Mouse (Mus musculus): Measurements from ENCODE around the gene Etv2.

Gene Etv2

GRCm38 (mm10) chr7:30613529-30614112, 22.0 kb downstream of the Etv2 start:
- peak; percentile 74 for DNase-seq

GRCm38 (mm10) chr7:30612654-30613402, 22.8 kb downstream of the Etv2 start, which contains the start of gene Upk1a:
Upk1a (minus strand) TSS chr7:30612847.
- DNase-seq, result peak; percentile 24

GRCm38 (mm10) chr7:30610043-30610442, 25.6 kb downstream of the Etv2 start:
- DNase-seq, result no peak

GRCm38 (mm10) chr7:30608476-30608875, 27.2 kb downstream of the Etv2 start:
- no peak for DNase-seq

- peak; percentile 63 for DNase-seq
Observed at GRCm38 (mm10) chr7:30607706-30608309, 27.8 kb downstream of the Etv2 start.

- DNase-seq, result no peak
Observed at GRCm38 (mm10) chr7:30604944-30605343, 30.7 kb downstream of the Etv2 start.

- DNase-seq, result no peak
Observed at GRCm38 (mm10) chr7:30604424-30604823, 31.2 kb downstream of the Etv2 start.

GRCm38 (mm10) chr7:30602583-30602982, 33.1 kb downstream of the Etv2 start:
- no peak for DNase-seq

GRCm38 (mm10) chr7:30600651-30601050, 35.0 kb downstream of the Etv2 start:
- no peak for DNase-seq

- peak; percentile 89 for DNase-seq
Observed at GRCm38 (mm10) chr7:30599933-30600353, 35.7 kb downstream of the Etv2 start.

GRCm38 (mm10) chr7:30598786-30599185, 36.9 kb downstream of the Etv2 start, which contains the start of gene Zbtb32:
Zbtb32 (minus strand) TSS chr7:30598909.
- DNase-seq, result no peak

GRCm38 (mm10) chr7:30596811-30597210, 38.8 kb downstream of the Etv2 start:
- DNase-seq, result no peak

- DNase-seq, result no peak
Observed at GRCm38 (mm10) chr7:30596093-30596492, 39.6 kb downstream of the Etv2 start.

- DNase-seq, result no peak
Observed at GRCm38 (mm10) chr7:30594510-30595024, 41.1 kb downstream of the Etv2 start.

- no peak for DNase-seq
Observed at GRCm38 (mm10) chr7:30593579-30594509, 41.8 kb downstream of the Etv2 start.

GRCm38 (mm10) chr7:30592772-30593423, 42.8 kb downstream of the Etv2 start:
- DNase-seq, result no peak

GRCm38 (mm10) chr7:30591605-30591951, 44.1 kb downstream of the Etv2 start:
- no peak for DNase-seq

- no peak for DNase-seq
Observed at GRCm38 (mm10) chr7:30590927-30591604, 44.6 kb downstream of the Etv2 start.

GRCm38 (mm10) chr7:30589435-30590301, 46.0 kb downstream of the Etv2 start:
- DNase-seq, result peak; percentile 92

GRCm38 (mm10) chr7:30588676-30589434, 46.8 kb downstream of the Etv2 start, which contains the start of gene Kmt2b:
Kmt2b (minus strand) TSS chr7:30588726.
- peak; percentile 99 for DNase-seq

All from embryo, embryonic 11 days (tissue).